Mouse (Mus musculus) heart, postnatal 0 days (tissue): Measurements from ENCODE around the gene Mpeg1.

Experiments
- CTCF ChIP-seq: IDR thresholded peaks from 2 replicates; pipeline ENCODE4 v1.5.1; 2016; ENCODE audit warnings: antibody characterized with exemption, control low read depth, low read depth
- EP300 ChIP-seq: IDR thresholded peaks from 2 replicates; pipeline ENCODE4 v1.6.1; 2016; ENCODE audit warnings: antibody characterized with exemption, low read depth

DNA sequence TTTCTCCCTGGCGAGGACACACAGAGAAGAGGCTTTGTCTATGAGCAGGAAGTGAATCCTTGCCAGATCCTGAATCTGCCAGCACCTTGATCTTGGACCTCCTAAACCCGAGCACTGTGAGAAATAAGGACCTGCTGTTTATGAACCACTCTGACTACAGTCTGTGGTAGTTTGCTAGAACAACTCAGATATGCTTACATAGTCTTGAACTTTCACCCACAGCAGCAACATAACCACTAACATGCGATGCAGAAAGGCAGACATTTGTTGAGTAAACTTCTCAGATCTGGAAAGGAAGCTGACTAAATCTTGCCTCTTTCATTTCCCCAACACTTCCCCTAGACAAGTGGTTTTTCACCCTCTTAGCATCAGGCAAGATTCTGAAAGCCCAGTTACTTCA, 11.3 kb downstream of the Mpeg1 start:
- TF ChIP-seq CTCF (no peak), EP300 (no peak)
